Mouse (Mus musculus): ENCODE measurements around the gene B9d1.

The B9d1 gene

DNA sequence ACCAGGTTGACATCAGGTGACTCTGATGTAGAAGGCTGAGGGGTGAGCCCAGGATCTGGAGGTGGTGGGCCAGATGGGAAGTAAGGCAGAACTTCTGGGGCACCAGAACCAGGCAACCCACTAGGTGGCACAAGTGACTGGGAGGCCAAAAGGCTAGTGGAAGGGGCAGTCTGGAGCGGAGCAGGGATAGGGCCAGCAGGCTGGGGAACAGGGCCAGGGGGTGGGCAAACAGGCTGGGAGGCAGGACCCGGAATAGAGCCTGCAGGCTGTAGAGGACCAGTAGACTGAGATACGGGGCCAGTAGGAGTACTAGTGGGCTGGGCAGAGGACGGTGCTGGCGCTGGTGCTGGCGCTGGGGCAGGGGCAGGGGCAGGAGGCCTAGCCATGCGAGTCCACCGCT is 15.1 kb upstream of the B9d1 start:
- DNase-seq: no peak

DNA sequence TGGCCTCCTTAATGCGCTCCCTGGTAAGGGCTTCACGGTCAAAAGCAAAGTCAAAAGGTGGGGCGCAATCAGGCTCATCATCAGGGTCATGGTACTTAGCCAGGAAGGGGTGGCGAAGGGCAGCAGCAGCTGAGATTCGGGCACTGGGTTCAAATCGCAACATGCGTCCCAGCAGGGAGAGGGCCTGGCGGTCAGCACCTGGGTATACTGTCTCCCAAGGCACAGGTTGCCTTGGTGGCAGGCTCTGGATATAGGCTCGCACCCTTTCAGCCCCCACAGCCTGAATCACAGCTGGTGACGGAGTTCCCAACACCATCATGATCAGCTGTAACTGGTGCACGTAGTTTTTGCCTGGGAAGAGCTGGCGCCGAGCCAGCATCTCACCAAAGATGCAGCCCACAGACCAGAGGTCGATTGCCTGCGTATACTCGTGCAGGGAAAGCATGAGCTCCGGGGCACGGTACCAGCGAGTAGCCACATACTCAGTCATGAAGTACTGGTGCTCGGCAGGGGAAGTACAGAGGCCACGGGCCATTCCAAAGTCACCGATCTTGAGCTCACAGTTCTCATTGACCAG is 13.9 kb upstream of the B9d1 start:
- peak; percentile 60 for DNase-seq

- DNase-seq: peak; percentile 56
Observed at GRCm38 (mm10) chr11:61492749-61493401, 12.1 kb upstream of the B9d1 start.

- peak; percentile 77 for DNase-seq
Observed at GRCm38 (mm10) chr11:61493525-61494128, 11.3 kb upstream of the B9d1 start.

DNA sequence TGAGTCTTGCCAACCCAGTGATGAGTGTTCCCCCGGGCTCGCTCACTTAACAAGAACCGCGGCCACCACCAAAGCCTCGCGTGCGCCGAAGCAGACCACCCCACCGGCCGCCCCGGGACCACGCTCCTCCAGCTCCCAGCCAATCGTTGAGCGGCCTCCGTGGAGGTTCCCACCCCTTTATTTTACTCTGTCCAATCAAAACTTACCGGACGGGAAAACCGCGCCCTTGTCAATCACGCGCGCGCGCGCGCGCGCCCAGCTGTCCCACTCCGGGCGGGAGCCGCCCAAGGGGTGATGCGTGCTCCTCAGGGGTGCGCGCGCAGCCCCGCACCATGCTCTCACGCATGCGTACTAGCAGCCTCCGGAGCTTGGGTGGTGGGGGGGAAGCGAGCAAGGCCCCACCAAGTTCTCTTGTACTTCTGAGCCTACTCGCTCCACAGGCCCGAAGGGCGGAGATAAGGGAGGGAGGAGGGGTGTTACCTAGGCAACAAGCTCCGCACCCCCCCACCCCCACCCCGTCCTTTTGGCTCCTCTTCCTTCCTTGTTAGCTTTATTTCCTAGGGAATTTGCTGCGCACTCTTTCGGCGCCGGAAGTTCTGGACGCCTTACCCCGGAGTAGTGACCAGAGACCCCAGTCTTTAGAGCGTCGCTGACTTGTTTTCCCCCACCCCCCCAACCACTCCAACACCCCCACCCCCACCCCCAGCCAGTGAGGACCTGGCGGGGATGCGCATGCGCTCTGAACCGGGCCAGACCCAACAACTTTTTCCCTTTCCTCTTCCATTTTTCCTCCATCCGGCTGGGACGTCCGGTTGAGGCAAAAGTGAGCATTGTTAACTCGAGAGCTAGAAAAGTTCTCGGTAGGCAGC is 10.6 kb upstream of the B9d1 start, which contains the start of gene Mapk7:
Gene Mapk7 (minus strand): TSS at position 278 of the 869 bp plus-strand sequence.
- DNase-seq: peak; percentile 97

- DNase-seq: peak; percentile 42
Observed at GRCm38 (mm10) chr11:61495528-61495927, 9.4 kb upstream of the B9d1 start.

GRCm38 (mm10) chr11:61497490-61497889 is 7.5 kb upstream of the B9d1 start:
- DNase-seq: no peak

DNA sequence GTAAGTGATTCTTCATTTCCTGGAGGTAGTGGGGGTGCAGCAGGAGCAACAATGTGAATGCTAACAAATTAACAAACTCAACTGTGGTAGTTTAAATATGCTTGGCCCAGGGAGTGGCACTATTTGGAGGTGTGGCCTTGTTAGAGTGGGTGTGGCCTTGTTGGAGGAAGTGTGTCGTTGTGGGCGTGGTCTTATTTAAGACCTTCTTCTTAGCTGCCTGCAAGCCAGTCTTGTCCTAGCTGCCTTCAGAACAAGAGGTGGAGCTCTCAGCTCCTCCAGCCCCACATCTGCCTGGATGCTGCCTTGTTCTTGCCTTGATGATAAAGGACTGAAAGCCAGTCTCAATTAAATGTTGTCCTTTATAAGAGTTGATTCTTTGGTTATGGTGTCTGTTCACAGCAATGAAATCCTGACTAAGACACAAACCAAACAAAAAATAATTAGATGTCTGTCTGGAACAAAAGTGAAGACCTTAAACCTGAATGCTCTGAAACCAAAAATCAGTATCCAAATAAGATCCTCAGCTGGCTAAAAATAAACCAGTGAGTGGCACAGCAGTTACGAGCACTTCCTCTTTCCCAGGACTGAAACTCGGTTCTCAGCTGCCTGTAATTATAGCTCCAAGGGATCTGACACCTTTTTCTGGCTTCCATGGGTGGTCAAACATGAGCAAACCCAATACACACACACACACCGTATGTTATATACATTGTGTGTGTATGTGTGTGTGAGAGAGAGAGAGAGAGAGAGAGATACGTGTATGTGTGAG is 6.0 kb upstream of the B9d1 start:
- no peak for DNase-seq

DNA sequence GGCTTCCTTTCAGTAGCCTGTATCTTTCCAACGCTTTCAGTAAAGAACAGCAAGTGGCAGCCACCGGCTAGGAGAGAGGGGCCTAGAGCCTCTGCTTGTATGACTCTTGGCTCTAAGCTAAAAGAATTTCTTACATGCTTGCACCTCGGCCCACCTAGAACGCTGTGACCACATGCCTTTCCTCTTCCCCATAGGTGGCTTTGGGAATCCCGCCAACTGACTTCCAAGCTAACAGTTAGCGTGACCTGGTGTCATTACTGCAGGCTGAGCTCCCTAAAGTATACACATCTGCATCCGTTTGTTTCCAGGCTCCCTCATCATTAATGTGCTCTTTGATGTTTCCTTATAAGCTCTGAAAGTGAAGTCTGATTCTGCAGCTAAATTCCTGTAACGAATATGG is 1.0 kb upstream of the B9d1 start:
- peak; percentile 64 for DNase-seq

- DNase-seq: peak; percentile 45
Observed at GRCm38 (mm10) chr11:61514953-61515352, 10.0 kb downstream of the B9d1 start.

DNA sequence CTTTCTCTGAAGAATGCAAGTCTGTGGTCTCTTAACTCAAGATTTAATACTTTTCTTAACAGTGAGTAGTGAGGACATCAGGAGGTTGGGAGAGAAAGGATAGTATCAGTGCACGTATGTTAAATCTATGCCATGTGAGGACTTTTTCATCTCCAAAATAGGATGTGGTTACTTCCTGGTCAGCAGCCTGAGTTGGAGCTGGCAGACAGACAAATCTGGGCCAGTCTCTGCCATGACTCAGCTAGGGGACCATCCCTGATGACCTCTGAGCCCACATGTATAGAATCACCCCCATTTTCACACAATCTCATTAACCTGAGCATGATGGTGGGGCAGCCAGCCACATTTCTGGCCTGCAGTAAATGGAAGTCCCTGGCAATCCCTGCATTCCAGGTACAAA is 13.0 kb downstream of the B9d1 start:
- DNase-seq: peak; percentile 14

DNA sequence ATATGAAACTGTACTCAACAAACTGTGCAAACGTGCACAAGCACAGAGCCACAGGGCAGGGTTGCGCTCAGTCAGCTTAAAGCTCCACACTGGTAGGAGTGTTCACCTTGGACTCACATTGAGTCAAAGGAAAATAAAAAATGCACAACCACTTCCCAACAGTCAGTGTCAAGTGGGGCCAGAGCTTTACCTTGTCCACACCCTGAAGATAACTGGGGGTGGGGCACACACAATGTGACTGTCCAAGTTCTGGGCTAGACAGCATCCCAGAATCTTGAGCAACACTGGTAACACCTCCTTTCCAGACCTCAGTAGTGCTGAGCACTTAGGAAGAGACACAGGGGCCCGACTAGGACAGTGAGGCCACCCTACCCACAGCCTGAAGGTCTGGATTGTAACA is 13.9 kb downstream of the B9d1 start:
- DNase-seq: no peak

GRCm38 (mm10) chr11:61519484-61520107 is 14.7 kb downstream of the B9d1 start:
- DNase-seq: peak; percentile 30

- peak; percentile 89 for DNase-seq
Observed at GRCm38 (mm10) chr11:61526872-61527271, 21.9 kb downstream of the B9d1 start.

DNA sequence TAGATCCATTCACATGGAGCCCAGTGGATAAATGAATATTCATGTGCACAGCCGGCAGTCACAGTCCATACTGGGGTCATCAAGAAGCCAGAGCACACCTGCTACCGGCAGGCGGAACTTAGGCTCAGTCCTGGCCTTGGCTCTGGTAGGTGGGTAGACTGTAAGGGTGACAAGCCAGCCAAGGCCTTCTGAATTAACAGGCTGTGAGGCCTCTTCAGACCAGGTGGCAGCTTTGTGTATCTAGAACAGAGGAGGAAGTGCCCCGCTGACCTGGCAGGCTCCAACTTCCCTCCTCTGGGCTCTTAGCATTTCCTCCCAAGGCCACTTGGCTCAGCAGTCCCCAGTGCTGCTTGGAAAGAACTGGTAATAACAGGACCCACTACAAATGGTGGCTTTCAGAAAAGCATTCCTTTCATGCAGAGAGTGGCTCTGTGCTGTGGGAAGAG is 24.3 kb downstream of the B9d1 start:
- DNase-seq: peak; percentile 95

GRCm38 (mm10) chr11:61532820-61533219 is 27.9 kb downstream of the B9d1 start:
- DNase-seq: no peak

- DNase-seq: no peak
Observed at GRCm38 (mm10) chr11:61533571-61533970, 28.6 kb downstream of the B9d1 start.

- DNase-seq: no peak
Observed at GRCm38 (mm10) chr11:61535530-61535929, 30.6 kb downstream of the B9d1 start.

- DNase-seq: no peak
Observed at GRCm38 (mm10) chr11:61536952-61537351, 32.0 kb downstream of the B9d1 start.

DNA sequence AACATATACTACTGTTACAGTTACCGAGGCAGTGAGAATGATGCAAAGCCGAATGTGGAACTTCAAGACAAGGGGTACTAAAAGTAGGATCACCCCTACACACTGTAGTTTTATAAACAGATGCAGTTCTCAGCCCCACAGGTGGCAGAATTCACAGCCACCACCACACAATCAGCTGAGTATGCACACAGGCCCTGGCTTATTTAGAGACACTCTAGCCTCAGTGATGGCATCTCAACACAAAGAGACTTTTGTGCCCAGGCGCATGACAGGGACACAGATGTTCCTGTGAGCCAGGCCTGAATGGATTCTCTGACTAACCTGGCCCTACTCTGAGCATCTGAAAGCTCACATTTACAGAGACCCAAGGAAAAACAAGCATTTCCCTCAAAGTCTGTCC is 32.4 kb downstream of the B9d1 start:
- no peak for DNase-seq

- no peak for DNase-seq
Observed at GRCm38 (mm10) chr11:61540642-61541041, 35.7 kb downstream of the B9d1 start.

GRCm38 (mm10) chr11:61541106-61541505 is 36.2 kb downstream of the B9d1 start:
- no peak for DNase-seq

Data from cerebellum, adult 9-11 months (tissue).